Mouse (Mus musculus) intestine, postnatal 0 days (tissue): ENCODE measurements around the gene Sh3yl1. TPM values are rescaled to one million over a fixed set of nuclear protein-coding genes. Genes with fewer than 3 reads are reported as not detected.

Experiments used
- ATAC-seq: fragments of 200-750 bp; cut with Nextera tagmentation; 2 replicates; pipeline ENCODE4 v1.8.0; 2017; ENCODE audit warnings: mild to moderate bottlenecking, moderate TSS enrichment, moderate library complexity
- H3K27ac ChIP-seq: fragments of 300-500 bp; sonication (generic); 2 replicates; pipeline ENCODE4 v1.5.1; 2014; ENCODE audit warnings: mild to moderate bottlenecking, low read depth, low read length, moderate library complexity
- H3K27me3 ChIP-seq: fragments of 300-500 bp; sonication (generic); replicated peaks from 2 replicates; pipeline ENCODE4 v1.6.1; 2014; ENCODE audit warnings: low read length, mixed read lengths; ENCODE audit not compliant: control insufficient read depth, insufficient read depth
- H3K36me3 ChIP-seq: fragments of 300-500 bp; sonication (generic); 2 replicates; pipeline ENCODE4 v1.6.1; 2014; ENCODE audit warnings: mild to moderate bottlenecking, moderate library complexity; ENCODE audit not compliant: control insufficient read depth, insufficient read depth
- H3K4me1 ChIP-seq: fragments of 300-500 bp; sonication (generic); replicated peaks from 2 replicates; pipeline ENCODE4 v1.6.1; 2014; ENCODE audit warnings: antibody characterized with exemption, low read length, mixed read lengths; ENCODE audit not compliant: control insufficient read depth, insufficient read depth
- H3K4me2 ChIP-seq: fragments of 300-500 bp; sonication (generic); replicated peaks from 2 replicates; pipeline ENCODE4 v1.6.1; 2014; ENCODE audit warnings: low read depth, mild to moderate bottlenecking, moderate library complexity
- H3K4me3 ChIP-seq: fragments of 300-500 bp; sonication (generic); 2 replicates; pipeline ENCODE4 v1.5.1; 2014; ENCODE audit warnings: low read depth, low read length
- H3K9ac ChIP-seq: fragments of 300-500 bp; sonication (generic); 2 replicates; pipeline ENCODE4 v1.6.1; 2014; ENCODE audit warnings: mild to moderate bottlenecking, low read depth, low read length
- H3K9me3 ChIP-seq: fragments of 300-500 bp; sonication (generic); 2 replicates; pipeline ENCODE4 v1.6.1; 2016; ENCODE audit warnings: mixed run types; ENCODE audit not compliant: control insufficient read depth
- CTCF ChIP-seq: sonication (generic); IDR thresholded peaks from 2 replicates; pipeline ENCODE4 v1.5.1; 2016; ENCODE audit warnings: low read depth, mild to moderate bottlenecking, control low read depth, antibody characterized with exemption, moderate library complexity
- WGBS: fragments of 180-500 bp; shearing (Covaris S2); extraction: QIAGEN DNeasy Blood & Tissue Kit; methylation state at CpG from one replicate; pipeline ENCODE4 v1.1.7; 2014; 5-methylcytosine and 5-hydroxymethylcytosine counted together
- polyA plus RNA-seq: library from polyadenylated mRNA; unstranded; fragments of >200 nt; fragmentation: Nextera tagmentation; extraction: Ambion mirVana; gene quantifications from 2 replicates; pipeline ENCODE4 v1.2.1, GENCODE M21; 2015

Gene Sh3yl1
- polyA plus RNA-seq: 33.3 and 34.2 TPM in 2 replicates

- TF ChIP-seq CTCF: no peak
- Histone ChIP-seq H3K27me3 (no peaks in the 10 kb centered on the region), H3K4me2 (peak within 1 kb of the TSS; percentile 92), H3K4me1 (peaks cover 9% of the 10 kb centered on the region; the same call in 1 of the 2 replicates), H3K9me3 (no peaks in the 10 kb centered on the region), H3K9ac (peak within 1 kb of the TSS; percentile 73), H3K27ac (peak within 1 kb of the TSS; percentile 84), H3K4me3 (peak within 1 kb of the TSS; percentile 81), H3K36me3 (no peaks in the 10 kb centered on the region)
- under 1% methylated on average over 52 of the region's 52 CpGs for WGBS
- peak; percentile 98 for ATAC-seq
Observed at GRCm38 (mm10) chr12:30911261-30912047, at the start of gene Sh3yl1, which contains the start of gene Acp1. Gene Sh3yl1 (plus strand): TSS chr12:30911668. Gene Acp1 (minus strand): TSS chr12:30911589.

- no peaks in the 10 kb centered on the region for H3K9me3 ChIP-seq
- no peak overlapping the region for H3K9ac ChIP-seq
- TF ChIP-seq CTCF: no peak
- H3K36me3 ChIP-seq: no peaks in the 10 kb centered on the region
- H3K27me3 ChIP-seq: no peaks in the 10 kb centered on the region
- H3K27ac ChIP-seq: no peak overlapping the region
- H3K4me1 ChIP-seq: no peaks in the 10 kb centered on the region
- WGBS: 48% methylated on average over 2 of the region's 2 CpGs
- no peak overlapping the region for H3K4me3 ChIP-seq
- ATAC-seq: no peak
- no peak overlapping the region for H3K4me2 ChIP-seq
Observed at GRCm38 (mm10) chr12:30864347-30864746, 47.1 kb upstream of the Sh3yl1 start.

GRCm38 (mm10) chr12:30865781-30866180 lies 45.7 kb upstream of the Sh3yl1 start:
- Histone ChIP-seq H3K4me2 (no peak overlapping the region), H3K9ac (no peak overlapping the region), H3K27me3 (no peaks in the 10 kb centered on the region), H3K9me3 (no peaks in the 10 kb centered on the region), H3K4me1 (no peaks in the 10 kb centered on the region), H3K27ac (no peak overlapping the region), H3K4me3 (no peak overlapping the region), H3K36me3 (no peaks in the 10 kb centered on the region)
- TF ChIP-seq CTCF: no peak
- no peak for ATAC-seq
- 70% methylated on average over 4 of the region's 4 CpGs for WGBS

GRCm38 (mm10) chr12:30879447-30879846 lies 32.0 kb upstream of the Sh3yl1 start:
- Histone ChIP-seq H3K9ac (no peak overlapping the region), H3K27ac (no peak overlapping the region), H3K27me3 (peaks cover 27% of the 10 kb centered on the region), H3K4me3 (no peak overlapping the region), H3K4me2 (no peak overlapping the region), H3K36me3 (no peaks in the 10 kb centered on the region), H3K4me1 (0 out of 2 replicates have a peak, but pooled peaks cover 2% of the 10 kb centered on the region), H3K9me3 (no peaks in the 10 kb centered on the region)
- TF ChIP-seq CTCF: peak; percentile 73
- no peak for ATAC-seq
- WGBS: 68% methylated on average over 6 of the region's 6 CpGs

GRCm38 (mm10) chr12:30883592-30883985 lies 27.9 kb upstream of the Sh3yl1 start:
- TF ChIP-seq CTCF: no peak

GRCm38 (mm10) chr12:30883986-30884621 lies 27.4 kb upstream of the Sh3yl1 start, which contains the start of gene Alkal2:
Gene Alkal2 (plus strand): TSS chr12:30884322.
- H3K4me3 ChIP-seq: peak within 1 kb of the TSS; percentile 49
- H3K27ac ChIP-seq: no peak within 1 kb of the TSS
- 0 out of 2 replicates have a peak, but pooled peaks cover 4% of the 10 kb centered on the region for H3K4me1 ChIP-seq
- under 1% methylated on average over 55 of the region's 58 CpGs for WGBS
- peaks cover 38% of the 10 kb centered on the region for H3K27me3 ChIP-seq
- no peaks in the 10 kb centered on the region for H3K36me3 ChIP-seq
- H3K9me3 ChIP-seq: no peaks in the 10 kb centered on the region
- peak within 1 kb of the TSS; percentile 90 for H3K4me2 ChIP-seq
- no peak for TF ChIP-seq CTCF
- peak within 1 kb of the TSS; percentile 37 for H3K9ac ChIP-seq
- no peak for ATAC-seq

More at GRCm38 (mm10) chr12:30883592-30883985, 27.9 kb upstream of the Sh3yl1 start:
- peak overlapping the region; percentile 90 for H3K4me2 ChIP-seq
- H3K4me1 ChIP-seq: 0 out of 2 replicates have a peak, but pooled peaks cover 4% of the 10 kb centered on the region
- WGBS: 38% methylated on average over 4 of the region's 4 CpGs
- H3K27me3 ChIP-seq: peaks cover 38% of the 10 kb centered on the region
- no peaks in the 10 kb centered on the region for H3K36me3 ChIP-seq
- no peak overlapping the region for H3K9ac ChIP-seq
- H3K4me3 ChIP-seq: peak overlapping the region; percentile 49
- H3K27ac ChIP-seq: no peak overlapping the region
- H3K9me3 ChIP-seq: no peaks in the 10 kb centered on the region
- no peak for ATAC-seq
